ENCODE assay signal across 10 mouse cellular contexts in the genomic region with DNA sequence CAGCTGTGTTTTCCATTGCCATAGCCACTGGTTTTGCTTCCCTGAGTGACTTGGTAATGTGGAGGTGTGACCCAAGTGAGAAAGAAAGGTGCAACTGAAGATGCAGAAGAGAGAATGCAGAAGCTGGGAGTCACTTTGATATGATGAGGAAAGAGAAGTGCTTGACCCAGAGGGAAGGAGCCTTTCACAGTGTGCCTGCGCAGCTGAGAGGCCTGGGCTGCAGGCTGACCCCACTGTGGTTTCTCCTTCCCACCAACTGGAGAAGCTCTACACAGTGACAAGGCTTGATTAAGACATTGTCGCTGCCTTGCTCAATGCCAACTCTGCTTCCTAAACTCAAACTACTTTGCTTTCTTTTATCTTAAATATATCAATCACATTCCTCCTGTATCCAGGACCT.
"Had no signal": no experiment of that assay in that cellular context is flagged by ENCODE, and none has a peak within 500 bp of the region (broad histone marks: within the 10 kb centered on the region; RNA-seq: fewer than 3 reads in every experiment).

No protein-coding gene starts in this region.

- ATAC-seq: intestine, embryonic 16.5 days had no signal

- DNase-seq: kidney, adult 18-20 months; kidney, postnatal 25 days; layer of hippocampus, adult 9-11 months; layer of hippocampus, postnatal 36 days; liver, embryonic 13.5 days; lung, adult 2 months; midbrain, embryonic 14.5 days; thymus, adult 18-20 months; thymus, postnatal 36 days had no signal
